Mouse (Mus musculus) naive thymus-derived CD4-positive, alpha-beta T cell, adult 2 months (primary cell): ENCODE measurements around the gene Dmac1.
"Not testable (repeated sequence)": the region's sequence is repeated elsewhere in the genome, so short reads cannot be mapped to it uniquely, and the experiment has no call there.

Experiments used
- DNase-seq: peaks from one replicate; pipeline ENCODE4 v3.0.0-alpha.2; 2011; ENCODE audit warnings: low read depth

Dmac1 gene

GRCm38 (mm10) chr4:75278197-75279175 is at the start of gene Dmac1:
TSS of gene Dmac1 (minus strand) at chr4:75278305.
- peak; percentile 94 for DNase-seq

DNA sequence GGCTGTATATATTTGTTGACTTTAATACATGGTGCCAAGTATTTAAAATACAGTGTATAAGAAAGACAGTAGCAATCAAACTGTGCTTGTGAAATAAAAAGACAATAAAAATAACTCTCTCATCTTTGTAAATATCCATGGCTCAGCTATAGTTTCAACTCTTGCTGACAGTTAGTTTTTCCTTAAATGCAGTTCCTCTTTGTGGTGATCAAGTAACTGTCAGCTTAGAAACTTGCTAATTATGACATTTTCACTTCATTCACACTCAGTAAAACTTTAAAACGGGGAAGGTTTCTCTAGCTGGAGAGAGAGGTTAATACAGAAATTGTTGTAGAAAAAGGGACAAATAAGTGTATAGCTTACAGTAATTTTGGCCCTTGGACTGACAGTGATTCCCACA is 37.3 kb upstream of the Dmac1 start:
- no peak for DNase-seq

GRCm38 (mm10) chr4:75315007-75315406 is 36.9 kb upstream of the Dmac1 start:
- DNase-seq: no peak

DNA sequence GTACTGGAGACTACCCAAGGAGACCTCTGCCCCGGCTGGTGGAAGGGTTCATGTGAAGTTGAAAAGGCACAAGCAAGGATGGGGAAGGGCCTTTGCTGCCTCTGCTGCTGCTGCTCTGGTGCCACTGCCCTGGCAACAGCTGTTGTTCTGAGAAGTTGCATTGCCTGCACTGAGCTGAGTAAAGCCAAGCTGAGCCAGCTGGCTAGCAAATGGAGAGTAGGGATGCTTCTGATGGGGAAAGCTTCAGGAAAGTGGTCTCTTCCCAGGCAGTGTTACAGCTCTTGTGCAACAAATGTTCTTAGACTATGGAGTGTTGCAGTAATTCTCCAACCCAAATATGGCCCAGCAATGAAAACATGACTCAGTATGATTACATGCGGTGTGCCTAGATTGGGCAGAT is 33.8 kb upstream of the Dmac1 start:
- no peak for DNase-seq

- DNase-seq: no peak
These were observed 33.2 kb upstream of the Dmac1 start for GRCm38 (mm10) chr4:75311305-75311704.

- DNase-seq: no peak
These were observed 22.3 kb upstream of the Dmac1 start for GRCm38 (mm10) chr4:75300205-75300972.

GRCm38 (mm10) chr4:75292315-75292714 is 14.2 kb upstream of the Dmac1 start:
- DNase-seq: no peak

GRCm38 (mm10) chr4:75291142-75291541 is 13.0 kb upstream of the Dmac1 start:
- no peak for DNase-seq

GRCm38 (mm10) chr4:75277467-75278196 is 473 bp downstream of the Dmac1 start:
- DNase-seq: no peak

DNA sequence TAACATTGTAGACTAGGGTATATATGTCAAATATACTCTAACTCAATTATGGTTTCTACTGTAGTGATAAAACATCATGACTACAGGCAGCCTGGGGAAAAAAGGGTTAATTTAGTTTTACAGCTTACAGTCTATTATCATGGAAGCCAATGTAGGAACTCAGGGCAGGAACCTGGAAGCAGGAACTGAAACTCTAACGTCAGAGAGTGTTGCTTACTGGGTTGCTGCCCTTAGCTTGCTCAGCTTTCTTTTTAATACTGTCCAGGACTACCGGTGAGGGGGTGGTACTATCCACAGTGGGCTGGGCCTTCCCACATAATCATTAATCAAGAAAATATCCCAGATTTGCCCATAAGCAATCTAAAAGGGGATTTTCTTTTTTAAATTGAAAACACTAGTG is 2.4 kb downstream of the Dmac1 start:
- DNase-seq: no peak

- DNase-seq: no peak
These were observed 10.2 kb downstream of the Dmac1 start for GRCm38 (mm10) chr4:75267866-75268265.

DNA sequence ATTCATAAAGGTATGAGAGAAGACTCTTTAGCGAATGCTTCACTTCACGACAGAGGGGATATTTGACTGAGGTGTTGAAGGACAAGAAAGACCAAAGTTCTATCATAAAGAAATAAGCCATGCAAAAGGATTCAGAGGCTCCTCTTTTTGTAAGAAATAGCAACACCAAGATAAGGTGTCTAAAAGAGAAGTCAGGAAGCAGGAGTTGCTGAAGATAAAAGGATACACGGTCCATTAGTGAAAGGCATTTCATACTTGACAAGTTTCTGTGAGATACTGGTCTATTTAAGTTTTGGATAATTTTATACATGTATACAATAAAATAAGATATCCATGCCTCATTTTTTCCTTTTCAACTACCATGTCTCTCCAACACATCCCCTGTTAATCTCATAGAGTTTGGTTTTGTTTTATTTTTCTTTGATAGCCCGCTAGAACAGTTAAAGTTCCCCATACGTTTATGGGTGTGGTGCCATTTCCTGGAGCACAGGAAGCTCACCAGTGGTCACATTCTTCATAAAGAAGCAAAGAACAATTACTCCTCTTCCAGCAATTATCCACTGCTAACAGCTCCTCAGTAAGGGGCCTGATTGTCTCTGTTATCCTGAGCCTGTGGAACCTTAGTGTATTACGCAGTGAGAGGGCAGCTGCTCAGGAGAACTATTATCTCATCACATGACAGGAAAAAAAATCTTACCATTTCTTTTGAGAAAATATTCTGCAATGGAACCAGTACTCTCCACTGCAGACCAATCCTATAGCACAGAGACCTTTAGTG is 11.1 kb downstream of the Dmac1 start:
- peak; percentile 50 for DNase-seq

DNA sequence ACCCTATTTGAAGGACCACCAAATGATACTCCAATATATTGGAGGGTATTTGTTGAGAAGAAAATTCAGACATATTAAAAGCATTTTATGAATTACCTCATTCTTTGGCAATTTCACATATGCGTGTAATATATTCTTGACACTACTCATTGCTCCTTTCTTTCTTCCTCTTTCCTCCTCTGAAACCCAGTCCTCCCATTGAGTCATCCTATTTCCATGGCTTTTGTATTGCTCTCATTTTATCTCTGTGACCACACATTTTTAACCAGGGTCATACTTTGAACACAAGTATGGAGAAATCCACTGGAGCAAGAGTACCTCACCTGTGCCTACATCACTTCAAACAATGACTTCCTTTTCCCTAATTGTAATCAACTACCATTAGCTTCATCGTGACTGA is 13.9 kb downstream of the Dmac1 start:
- DNase-seq: no peak

DNA sequence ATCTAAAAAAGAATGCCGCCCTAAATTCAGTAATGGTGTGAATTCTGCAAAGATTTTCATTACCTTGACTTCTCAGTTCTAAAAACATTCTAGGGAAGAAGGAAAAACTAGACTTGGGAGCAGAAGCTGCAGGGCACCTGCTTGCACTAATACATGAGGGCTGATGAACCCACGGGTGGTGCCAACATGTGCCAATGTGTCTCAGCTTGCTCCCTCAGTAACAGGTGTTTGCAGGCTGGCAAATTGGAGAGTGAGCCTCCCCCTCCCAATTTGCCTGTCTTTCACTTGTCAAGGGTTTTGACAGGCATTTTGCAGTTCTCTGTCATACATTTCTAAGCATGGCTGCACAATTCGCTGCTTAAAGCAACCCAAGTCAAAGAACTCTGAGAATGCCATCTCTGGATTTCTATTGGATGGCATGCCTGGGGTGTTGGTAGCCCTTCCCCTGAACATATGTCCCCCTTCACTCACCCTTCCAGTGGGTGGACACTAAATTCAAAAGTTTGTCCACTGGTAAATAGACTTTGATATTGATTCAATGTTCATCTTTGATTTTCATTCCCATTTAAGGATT is 14.5 kb downstream of the Dmac1 start:
- DNase-seq: no peak

GRCm38 (mm10) chr4:75262423-75262822 is 15.7 kb downstream of the Dmac1 start:
- DNase-seq: peak; percentile 35

DNA sequence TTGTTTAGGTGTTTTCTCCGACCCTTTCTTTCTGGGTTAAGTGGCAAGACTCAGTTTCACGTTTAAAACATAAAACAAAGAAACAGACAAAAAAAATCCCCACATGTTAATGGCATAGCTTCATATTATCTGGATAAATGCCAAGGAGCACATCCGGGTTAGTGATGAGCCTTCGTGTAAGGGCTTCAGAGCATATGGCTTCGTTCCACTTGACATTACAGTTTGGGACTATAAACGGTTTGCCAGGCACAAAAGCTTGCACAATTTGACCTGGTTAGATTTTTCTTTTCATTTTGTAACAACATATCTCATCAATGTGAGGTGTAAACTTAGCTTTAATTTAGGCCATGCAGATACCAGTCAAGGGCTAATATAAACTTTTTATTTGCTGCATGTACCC is 17.9 kb downstream of the Dmac1 start:
- DNase-seq: no peak

DNA sequence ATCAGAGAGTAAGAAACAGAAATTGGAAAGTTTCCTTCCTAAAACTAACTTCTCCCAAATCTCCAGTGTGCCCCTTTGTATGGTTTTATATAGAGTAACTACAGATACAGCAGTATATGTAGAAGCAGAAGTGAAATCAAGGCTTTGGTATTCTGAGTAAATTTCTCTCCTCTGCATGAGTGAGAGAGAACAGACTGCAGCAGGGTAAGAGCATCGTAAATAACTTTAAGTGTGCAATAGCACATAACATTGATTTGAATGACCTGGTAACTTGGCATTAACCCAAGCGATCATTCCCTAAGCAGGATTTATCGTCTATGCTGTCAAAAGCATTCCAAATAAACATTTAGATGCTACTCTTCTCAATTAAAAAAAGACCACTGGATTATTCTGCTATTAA is 18.7 kb downstream of the Dmac1 start:
- no peak for DNase-seq

- DNase-seq: not testable (repeated sequence)
These were observed 43.5 kb downstream of the Dmac1 start for GRCm38 (mm10) chr4:75234602-75235001.
